Mouse (Mus musculus): ENCODE results near the gene F2. TPM values are rescaled to one million over a fixed set of nuclear protein-coding genes. Genes with fewer than 3 reads are reported as not detected.

F2 gene
- polyA plus RNA-seq (2015; fragmentation: Nextera tagmentation; extraction: Ambion mirVana): 3.7 and 8.7 TPM in 2 replicates

- 0 out of 2 replicates have a peak, but pooled peaks cover 3% of the 10 kb centered on the region for H3K4me1 ChIP-seq (ENCODE audit: control insufficient read depth, insufficient read depth, low read length)
- 0 out of 2 replicates have a peak, but pooled peaks have one; percentile 24 for ATAC-seq
- no peak within 1 kb of the TSS for H3K4me2 ChIP-seq (ENCODE audit: low read depth, low read length)
- H3K27me3 ChIP-seq (replicated peaks; ENCODE audit: control insufficient read depth, insufficient read depth, low read length): no peaks in the 10 kb centered on the region
- H3K9me3 ChIP-seq (ENCODE audit: control insufficient read depth, low read length): no peaks in the 10 kb centered on the region
- no peak within 1 kb of the TSS for H3K4me3 ChIP-seq (ENCODE audit: low read length)
- H3K27ac ChIP-seq (ENCODE audit: low read length): no peak within 1 kb of the TSS
- H3K36me3 ChIP-seq (ENCODE audit: control insufficient read depth, insufficient read depth, low read length): no peaks in the 10 kb centered on the region
- WGBS: 81% methylated on average over 8 of the region's 8 CpGs
- no peak within 1 kb of the TSS for H3K9ac ChIP-seq (ENCODE audit: low read depth, low read length)
These were observed at the start of gene F2 for GRCm38 (mm10) chr2:91636229-91636628. TSS of gene F2 (minus strand) at chr2:91636414.

DNA sequence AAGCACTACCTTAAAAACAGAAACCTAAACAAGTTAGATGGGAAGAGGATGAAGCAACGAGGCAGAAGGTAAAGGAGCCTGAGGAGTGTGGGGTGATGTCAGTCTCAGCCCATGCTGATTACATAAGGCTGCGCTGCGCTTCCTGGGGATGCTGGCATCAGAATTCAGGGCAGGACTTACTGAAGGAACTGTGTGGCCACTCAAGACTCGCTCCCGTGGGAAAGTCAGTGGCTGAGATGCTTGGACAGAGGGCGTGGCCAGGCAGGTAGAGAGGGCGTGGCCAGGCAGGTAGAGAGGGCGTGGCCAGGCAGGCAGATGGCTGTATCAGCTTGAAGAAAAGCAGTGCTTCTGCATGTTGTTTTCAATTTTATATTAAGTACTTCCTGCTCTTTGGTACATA is 47.7 kb upstream of the F2 start:
- H3K36me3 ChIP-seq (ENCODE audit: control insufficient read depth, insufficient read depth, low read length): peaks cover 14% of the 10 kb centered on the region
- no peaks in the 10 kb centered on the region for H3K9me3 ChIP-seq (ENCODE audit: control insufficient read depth, low read length)
- no peaks in the 10 kb centered on the region for H3K27me3 ChIP-seq (replicated peaks; ENCODE audit: control insufficient read depth, insufficient read depth, low read length)
- 0 out of 2 replicates have a peak, but pooled peaks have one; percentile 33 for ATAC-seq
- H3K4me3 ChIP-seq (ENCODE audit: low read length): no peak overlapping the region
- no peak overlapping the region for H3K4me2 ChIP-seq (ENCODE audit: low read depth, low read length)
- WGBS: 73% methylated on average over 8 of the region's 8 CpGs
- H3K9ac ChIP-seq (ENCODE audit: low read depth, low read length): no peak overlapping the region
- no peaks in the 10 kb centered on the region for H3K4me1 ChIP-seq (ENCODE audit: control insufficient read depth, insufficient read depth, low read length)
- H3K27ac ChIP-seq (ENCODE audit: low read length): no peak overlapping the region

GRCm38 (mm10) chr2:91682850-91683249 is 46.6 kb upstream of the F2 start:
- Histone ChIP-seq H3K9me3 (ENCODE audit: control insufficient read depth, low read length) (no peaks in the 10 kb centered on the region), H3K36me3 (ENCODE audit: control insufficient read depth, insufficient read depth, low read length) (peaks cover 16% of the 10 kb centered on the region), H3K27ac (ENCODE audit: low read length) (no peak overlapping the region), H3K9ac (ENCODE audit: low read depth, low read length) (no peak overlapping the region), H3K4me1 (ENCODE audit: control insufficient read depth, insufficient read depth, low read length) (no peaks in the 10 kb centered on the region), H3K4me2 (ENCODE audit: low read depth, low read length) (no peak overlapping the region), H3K4me3 (ENCODE audit: low read length) (no peak overlapping the region), H3K27me3 (replicated peaks; ENCODE audit: control insufficient read depth, insufficient read depth, low read length) (no peaks in the 10 kb centered on the region)
- 63% methylated on average over 4 of the region's 4 CpGs for WGBS
- peak; percentile 23; the same call in 1 of the 2 replicates for ATAC-seq

DNA sequence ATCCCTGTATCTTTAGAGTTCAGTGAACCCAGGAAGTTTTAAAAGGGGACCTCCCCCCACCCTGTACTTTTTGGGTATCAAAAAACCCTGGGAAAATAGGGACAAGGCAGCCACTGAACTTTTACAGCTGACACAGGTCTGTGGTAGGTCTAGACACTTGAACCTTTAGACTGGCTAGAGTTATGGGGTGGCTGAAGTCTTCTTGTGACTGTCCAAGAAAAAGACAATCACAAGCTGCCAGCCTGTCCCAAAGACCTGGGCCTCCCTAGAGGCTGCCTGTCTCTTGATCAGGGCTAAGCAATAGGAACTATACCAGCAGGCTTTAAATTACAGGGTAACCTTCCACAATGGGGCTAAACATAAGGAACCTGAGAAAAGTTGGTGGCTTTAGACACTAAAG is 40.7 kb upstream of the F2 start:
- no peak overlapping the region for H3K4me3 ChIP-seq (ENCODE audit: low read length)
- H3K4me1 ChIP-seq (ENCODE audit: control insufficient read depth, insufficient read depth, low read length): no peaks in the 10 kb centered on the region
- no peak overlapping the region for H3K9ac ChIP-seq (ENCODE audit: low read depth, low read length)
- H3K4me2 ChIP-seq (ENCODE audit: low read depth, low read length): no peak overlapping the region
- no peaks in the 10 kb centered on the region for H3K27me3 ChIP-seq (replicated peaks; ENCODE audit: control insufficient read depth, insufficient read depth, low read length)
- H3K36me3 ChIP-seq (ENCODE audit: control insufficient read depth, insufficient read depth, low read length): peaks cover 12% of the 10 kb centered on the region
- no peaks in the 10 kb centered on the region for H3K9me3 ChIP-seq (ENCODE audit: control insufficient read depth, low read length)
- no peak overlapping the region for H3K27ac ChIP-seq (ENCODE audit: low read length)
- no peak for ATAC-seq

DNA sequence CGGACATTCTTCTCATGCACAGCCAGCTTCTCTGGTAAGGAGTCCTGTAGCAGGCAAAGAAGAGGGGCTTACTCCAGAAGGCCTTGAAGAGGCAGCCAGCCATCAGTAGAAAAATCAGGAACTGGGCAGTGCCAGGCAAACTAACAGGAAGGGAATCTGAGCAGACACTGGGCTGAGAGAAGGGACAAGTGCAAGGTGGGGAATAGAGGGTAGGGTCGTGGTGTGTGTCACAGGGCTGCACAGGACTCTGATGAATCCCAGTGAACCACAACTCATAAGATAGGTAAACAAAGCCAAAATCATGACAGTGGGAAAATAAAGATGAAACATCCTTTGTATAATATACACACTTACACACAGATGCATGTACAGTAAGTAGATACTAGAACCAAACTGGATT is 40.2 kb upstream of the F2 start:
- no peak for ATAC-seq
- Histone ChIP-seq H3K4me1 (ENCODE audit: control insufficient read depth, insufficient read depth, low read length) (no peaks in the 10 kb centered on the region), H3K9ac (ENCODE audit: low read depth, low read length) (no peak overlapping the region), H3K36me3 (ENCODE audit: control insufficient read depth, insufficient read depth, low read length) (peaks cover 9% of the 10 kb centered on the region), H3K27ac (ENCODE audit: low read length) (no peak overlapping the region), H3K27me3 (replicated peaks; ENCODE audit: control insufficient read depth, insufficient read depth, low read length) (no peaks in the 10 kb centered on the region), H3K4me2 (ENCODE audit: low read depth, low read length) (no peak overlapping the region), H3K4me3 (ENCODE audit: low read length) (no peak overlapping the region), H3K9me3 (ENCODE audit: control insufficient read depth, low read length) (no peaks in the 10 kb centered on the region)
- 81% methylated on average over 2 of the region's 2 CpGs for WGBS

- 95% methylated on average over 5 of the region's 5 CpGs for WGBS
- no peak overlapping the region for H3K4me3 ChIP-seq (ENCODE audit: low read length)
- no peaks in the 10 kb centered on the region for H3K4me1 ChIP-seq (ENCODE audit: control insufficient read depth, insufficient read depth, low read length)
- no peak overlapping the region for H3K4me2 ChIP-seq (ENCODE audit: low read depth, low read length)
- no peak overlapping the region for H3K9ac ChIP-seq (ENCODE audit: low read depth, low read length)
- H3K27ac ChIP-seq (ENCODE audit: low read length): no peak overlapping the region
- ATAC-seq: no peak
- H3K36me3 ChIP-seq (ENCODE audit: control insufficient read depth, insufficient read depth, low read length): 0 out of 2 replicates have a peak, but pooled peaks cover 5% of the 10 kb centered on the region
- H3K9me3 ChIP-seq (ENCODE audit: control insufficient read depth, low read length): no peaks in the 10 kb centered on the region
- no peaks in the 10 kb centered on the region for H3K27me3 ChIP-seq (replicated peaks; ENCODE audit: control insufficient read depth, insufficient read depth, low read length)
These were observed 38.7 kb upstream of the F2 start for GRCm38 (mm10) chr2:91674895-91675294.

GRCm38 (mm10) chr2:91673587-91673986 is 37.4 kb upstream of the F2 start:
- ATAC-seq: no peak
- Histone ChIP-seq H3K36me3 (ENCODE audit: control insufficient read depth, insufficient read depth, low read length) (peaks cover 15% of the 10 kb centered on the region; the same call in 1 of the 2 replicates), H3K9ac (ENCODE audit: low read depth, low read length) (no peak overlapping the region), H3K27me3 (replicated peaks; ENCODE audit: control insufficient read depth, insufficient read depth, low read length) (no peaks in the 10 kb centered on the region), H3K9me3 (ENCODE audit: control insufficient read depth, low read length) (no peaks in the 10 kb centered on the region), H3K4me1 (ENCODE audit: control insufficient read depth, insufficient read depth, low read length) (peaks cover 3% of the 10 kb centered on the region; the same call in 1 of the 2 replicates), H3K4me2 (ENCODE audit: low read depth, low read length) (no peak overlapping the region), H3K27ac (ENCODE audit: low read length) (no peak overlapping the region), H3K4me3 (ENCODE audit: low read length) (no peak overlapping the region)
- 88% methylated on average over 2 of the region's 2 CpGs for WGBS

DNA sequence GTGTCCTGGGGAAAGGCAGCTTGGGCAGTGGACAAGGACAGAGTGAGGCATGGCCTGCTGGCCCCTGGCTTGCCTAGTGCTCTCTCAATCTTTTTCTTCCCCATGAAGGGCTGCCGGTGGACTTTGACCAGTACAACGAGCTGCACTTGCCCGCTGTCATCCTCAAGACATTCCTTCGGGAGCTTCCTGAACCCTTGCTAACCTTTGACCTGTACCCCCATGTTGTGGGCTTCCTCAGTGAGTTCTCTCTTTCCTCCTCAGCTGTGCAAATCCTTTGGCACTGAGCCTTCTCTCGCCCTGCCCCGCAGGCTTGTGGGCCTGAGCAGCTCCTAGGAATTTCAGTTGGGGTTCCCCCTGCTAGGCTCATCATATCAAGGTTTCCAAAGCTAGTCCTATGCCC is 33.8 kb upstream of the F2 start:
- no peak overlapping the region for H3K4me3 ChIP-seq (ENCODE audit: low read length)
- WGBS: 84% methylated on average over 6 of the region's 6 CpGs
- peaks cover 3% of the 10 kb centered on the region; the same call in 1 of the 2 replicates for H3K4me1 ChIP-seq (ENCODE audit: control insufficient read depth, insufficient read depth, low read length)
- no peaks in the 10 kb centered on the region for H3K27me3 ChIP-seq (replicated peaks; ENCODE audit: control insufficient read depth, insufficient read depth, low read length)
- H3K9ac ChIP-seq (ENCODE audit: low read depth, low read length): no peak overlapping the region
- peaks cover 13% of the 10 kb centered on the region for H3K36me3 ChIP-seq (ENCODE audit: control insufficient read depth, insufficient read depth, low read length)
- no peak for ATAC-seq
- no peak overlapping the region for H3K27ac ChIP-seq (ENCODE audit: low read length)
- no peak overlapping the region for H3K4me2 ChIP-seq (ENCODE audit: low read depth, low read length)
- no peaks in the 10 kb centered on the region for H3K9me3 ChIP-seq (ENCODE audit: control insufficient read depth, low read length)

- Histone ChIP-seq H3K4me3 (ENCODE audit: low read length) (no peak overlapping the region), H3K36me3 (ENCODE audit: control insufficient read depth, insufficient read depth, low read length) (peaks cover 19% of the 10 kb centered on the region), H3K27me3 (replicated peaks; ENCODE audit: control insufficient read depth, insufficient read depth, low read length) (no peaks in the 10 kb centered on the region), H3K27ac (ENCODE audit: low read length) (no peak overlapping the region), H3K9me3 (ENCODE audit: control insufficient read depth, low read length) (no peaks in the 10 kb centered on the region), H3K4me2 (ENCODE audit: low read depth, low read length) (no peak overlapping the region), H3K4me1 (ENCODE audit: control insufficient read depth, insufficient read depth, low read length) (peaks cover 3% of the 10 kb centered on the region; the same call in 1 of the 2 replicates), H3K9ac (ENCODE audit: low read depth, low read length) (no peak overlapping the region)
- 88% methylated on average over 8 of the region's 8 CpGs for WGBS
- ATAC-seq: no peak
These were observed 33.1 kb upstream of the F2 start for GRCm38 (mm10) chr2:91669326-91669725.

DNA sequence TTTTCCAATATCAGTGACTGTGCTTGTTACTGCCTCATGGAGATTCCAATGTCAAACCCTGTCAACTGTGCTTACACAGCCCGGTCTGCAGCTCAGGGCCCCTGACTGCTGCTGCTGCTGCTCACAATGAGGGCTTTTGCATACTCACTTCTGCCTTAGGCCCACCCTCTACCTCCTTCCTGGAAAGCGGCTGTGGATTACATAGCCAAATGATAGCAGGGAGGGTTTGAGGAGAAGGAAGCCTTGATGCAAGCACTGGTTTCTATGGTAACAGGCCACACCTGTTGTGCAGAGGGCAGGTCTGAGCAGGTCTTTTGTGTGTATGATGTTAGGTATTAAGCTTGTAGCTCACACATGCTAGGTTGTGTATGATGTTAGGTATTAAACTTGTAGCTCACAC is 31.5 kb upstream of the F2 start:
- Histone ChIP-seq H3K4me2 (ENCODE audit: low read depth, low read length) (no peak overlapping the region), H3K9ac (ENCODE audit: low read depth, low read length) (no peak overlapping the region), H3K27me3 (replicated peaks; ENCODE audit: control insufficient read depth, insufficient read depth, low read length) (no peaks in the 10 kb centered on the region), H3K4me3 (ENCODE audit: low read length) (no peak overlapping the region), H3K9me3 (ENCODE audit: control insufficient read depth, low read length) (no peaks in the 10 kb centered on the region), H3K36me3 (ENCODE audit: control insufficient read depth, insufficient read depth, low read length) (peaks cover 28% of the 10 kb centered on the region), H3K27ac (ENCODE audit: low read length) (no peak overlapping the region), H3K4me1 (ENCODE audit: control insufficient read depth, insufficient read depth, low read length) (peaks cover 3% of the 10 kb centered on the region; the same call in 1 of the 2 replicates)
- WGBS: 63% methylated on average over 2 of the region's 2 CpGs
- ATAC-seq: no peak; the same call in 1 of the 2 replicates

Data from intestine, embryonic 16.5 days (tissue).